Mouse (Mus musculus) cerebral cortex, adult 2 months (tissue): ENCODE data around the gene Snx25.

Source experiments
- WGBS: fragments of 180-500 bp; shearing (Covaris S2); methylation state at CpG from one replicate; pipeline ENCODE4 v1.1.7; 2018; 5-methylcytosine and 5-hydroxymethylcytosine counted together

The Snx25 gene

DNA sequence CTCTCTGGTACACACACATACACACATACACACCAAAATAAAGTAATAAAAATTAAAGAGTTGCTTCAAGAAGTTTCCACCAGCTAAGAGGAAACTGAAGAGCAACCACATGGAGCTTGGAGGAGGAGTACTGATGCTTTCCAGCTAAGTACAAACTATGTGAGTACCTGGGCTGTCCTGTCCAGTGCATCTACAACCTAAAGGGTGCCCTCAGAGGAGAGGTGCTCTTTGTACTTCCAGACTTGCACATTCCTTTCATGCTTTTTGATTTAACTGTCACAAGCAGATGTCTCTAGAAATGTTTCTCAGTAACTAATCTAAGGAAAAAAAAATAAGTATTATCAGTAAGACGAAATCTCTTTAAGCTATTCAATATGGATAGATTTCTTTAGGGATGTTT is 14.6 kb downstream of the Snx25 start:
- 72% methylated on average over 1 of the region's 1 CpGs for WGBS

- whole genome bisulfite sequencing: 96% methylated on average over 2 of the region's 2 CpGs
Observed at GRCm38 (mm10) chr8:46135546-46135945, 16.4 kb downstream of the Snx25 start.

DNA sequence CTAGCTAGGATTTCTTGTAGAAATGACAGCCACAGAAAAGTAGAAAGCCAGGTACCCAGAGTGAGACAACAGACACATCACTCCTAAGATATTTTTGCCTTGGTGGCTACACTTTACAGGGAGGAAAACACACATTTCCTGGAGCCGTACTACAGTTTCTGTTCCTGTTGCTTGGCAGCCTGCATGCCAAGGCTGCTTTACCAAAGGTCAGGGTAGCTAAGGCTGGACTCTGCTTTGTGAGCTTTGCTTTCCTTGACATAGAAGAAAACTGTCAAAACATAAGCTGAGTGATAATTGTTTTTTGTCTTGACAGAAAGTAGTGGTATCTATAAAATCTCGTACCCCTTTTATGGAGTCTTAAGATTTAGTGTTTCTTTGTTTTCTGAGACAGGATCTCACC is 21.5 kb downstream of the Snx25 start:
- 71% methylated on average over 2 of the region's 2 CpGs for WGBS

DNA sequence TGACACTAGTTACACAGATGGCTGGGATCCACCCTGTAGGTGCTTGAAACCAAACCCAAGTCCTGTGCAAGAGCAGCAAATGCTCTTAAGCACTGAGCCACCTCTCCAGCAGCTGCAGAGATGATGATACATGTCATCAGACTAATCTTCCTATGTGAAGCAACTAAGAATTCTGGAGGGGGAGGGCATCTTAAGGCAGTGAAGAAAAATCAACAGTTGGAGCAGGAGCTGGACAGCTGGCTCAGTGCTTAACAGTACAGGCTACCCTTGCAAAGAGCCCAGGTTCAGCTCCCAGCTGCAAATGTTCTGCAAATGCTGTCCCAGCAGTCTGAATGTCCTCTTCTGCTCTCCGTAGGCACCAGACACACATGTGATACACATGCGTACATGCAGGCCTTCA is 29.5 kb downstream of the Snx25 start:
- WGBS: 92% methylated on average over 2 of the region's 2 CpGs

DNA sequence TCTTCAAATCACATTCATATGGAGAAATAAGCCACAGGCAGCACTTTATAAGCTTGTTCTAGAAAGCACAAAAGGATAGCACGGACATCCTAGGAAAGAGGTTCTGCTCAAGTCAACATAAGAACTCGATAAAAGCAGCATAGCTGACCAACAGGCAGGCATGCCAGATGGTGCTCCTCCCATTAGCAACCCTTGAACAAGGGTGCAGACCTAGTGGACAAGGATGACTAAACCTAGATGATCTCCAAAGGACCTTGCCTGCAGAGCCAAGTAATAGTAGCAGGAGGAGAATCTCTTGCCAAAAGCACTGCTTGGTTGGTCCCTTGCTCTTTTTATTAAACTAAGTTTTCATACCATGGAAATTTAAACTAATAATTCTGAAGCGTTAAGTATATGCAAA is 32.8 kb downstream of the Snx25 start:
- WGBS: 94% methylated on average over 3 of the region's 3 CpGs

DNA sequence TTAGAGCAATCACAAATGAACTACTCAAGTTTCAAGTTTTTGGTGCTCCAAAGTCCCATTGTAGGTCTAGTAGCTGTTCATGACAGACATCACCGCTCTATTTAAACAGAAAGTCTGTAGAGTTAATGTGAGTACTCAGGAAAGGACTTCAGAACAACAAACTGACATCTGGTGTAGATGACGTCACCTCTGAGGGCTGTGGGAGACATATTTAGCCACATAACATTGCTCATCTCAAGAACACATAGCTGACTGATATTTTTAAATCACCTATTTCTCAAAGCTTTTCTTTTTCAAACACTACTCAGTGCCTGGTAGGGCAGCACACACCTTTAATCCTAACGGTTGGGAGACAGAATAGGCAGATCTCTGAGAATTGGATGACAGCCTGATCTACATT is 34.8 kb downstream of the Snx25 start:
- 54% methylated on average over 3 of the region's 3 CpGs for WGBS

DNA sequence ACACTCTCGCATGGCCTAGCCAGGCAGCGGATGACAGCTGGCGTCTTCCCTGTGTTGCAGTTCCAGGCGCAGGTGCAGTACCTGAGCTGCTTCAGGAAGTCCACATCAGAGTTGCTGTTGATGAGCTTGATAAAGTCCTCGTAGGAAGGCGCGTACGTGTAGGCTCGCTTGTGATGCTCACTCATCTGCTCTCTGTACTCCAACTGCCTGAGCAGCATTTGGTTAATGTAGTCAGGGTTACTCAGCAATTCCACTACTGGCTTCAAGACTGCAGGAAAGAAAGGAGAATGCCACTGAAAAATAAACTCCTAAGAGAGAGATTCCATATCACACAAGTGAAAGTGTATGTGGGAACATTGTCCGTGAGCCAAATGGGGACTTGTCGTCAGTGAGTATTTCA is 48.5 kb downstream of the Snx25 start:
- 74% methylated on average over 11 of the region's 11 CpGs for WGBS

DNA sequence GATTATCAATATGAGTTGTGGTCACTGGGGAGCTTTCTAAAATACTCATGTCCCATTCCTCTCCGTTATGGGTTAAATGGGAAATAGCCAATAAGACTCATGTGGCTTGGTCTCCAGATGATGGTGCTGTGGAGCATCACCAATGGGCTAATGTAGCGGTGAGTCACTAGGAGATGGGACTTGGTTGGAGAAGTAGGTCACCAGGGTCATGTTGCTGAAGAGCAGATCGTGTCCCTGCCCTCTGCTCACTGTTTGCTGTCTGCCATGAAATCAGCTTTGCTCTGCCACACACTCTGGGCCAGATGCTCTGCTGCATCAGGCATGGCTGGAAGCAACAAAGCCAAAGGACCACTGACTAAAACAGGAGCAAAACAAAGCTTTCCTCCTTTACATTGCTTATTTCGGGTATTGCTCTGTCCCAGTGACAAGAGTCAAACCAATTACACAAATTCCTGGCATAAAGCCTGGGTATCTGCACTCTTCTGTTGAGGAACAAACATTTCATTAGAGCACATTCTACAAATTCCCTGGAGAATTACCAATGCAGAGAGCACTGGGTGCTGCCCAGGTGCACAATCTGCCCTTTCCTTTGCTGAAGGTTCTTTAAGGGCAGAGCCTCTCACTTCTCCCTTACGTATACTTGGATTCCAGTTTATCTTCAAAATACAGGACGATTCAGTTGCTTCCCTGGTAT is 59.1 kb downstream of the Snx25 start:
- 81% methylated on average over 6 of the region's 6 CpGs for WGBS

- 79% methylated on average over 5 of the region's 5 CpGs for WGBS
Observed at GRCm38 (mm10) chr8:46083141-46083540, 68.8 kb downstream of the Snx25 start.

GRCm38 (mm10) chr8:46081030-46081429 is 70.9 kb downstream of the Snx25 start:
- 80% methylated on average over 2 of the region's 2 CpGs for WGBS

DNA sequence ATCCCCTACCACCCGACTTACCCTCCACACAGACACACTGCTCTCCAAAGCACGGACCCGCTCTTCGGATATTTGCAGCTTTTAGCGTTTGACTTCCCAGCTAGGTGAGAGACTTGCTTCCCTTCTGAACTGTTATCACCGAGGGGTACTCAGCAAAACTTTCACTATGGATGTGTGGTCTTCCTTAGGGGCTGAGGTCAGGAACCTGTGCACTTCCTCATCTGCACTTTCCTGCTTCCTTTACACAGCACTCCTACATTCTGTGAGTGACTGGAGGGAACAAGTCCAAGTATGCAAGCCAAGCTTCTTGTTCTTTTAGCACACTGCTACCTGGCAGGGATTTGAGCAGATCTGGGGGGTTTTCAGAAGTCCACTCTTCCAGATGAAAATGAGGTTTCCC is 73.1 kb downstream of the Snx25 start:
- WGBS: 88% methylated on average over 6 of the region's 6 CpGs

- WGBS: 89% methylated on average over 5 of the region's 5 CpGs
Observed at GRCm38 (mm10) chr8:46075223-46075622, 76.7 kb downstream of the Snx25 start.

GRCm38 (mm10) chr8:46073540-46074140 is 78.3 kb downstream of the Snx25 start:
- 78% methylated on average over 2 of the region's 2 CpGs for WGBS

DNA sequence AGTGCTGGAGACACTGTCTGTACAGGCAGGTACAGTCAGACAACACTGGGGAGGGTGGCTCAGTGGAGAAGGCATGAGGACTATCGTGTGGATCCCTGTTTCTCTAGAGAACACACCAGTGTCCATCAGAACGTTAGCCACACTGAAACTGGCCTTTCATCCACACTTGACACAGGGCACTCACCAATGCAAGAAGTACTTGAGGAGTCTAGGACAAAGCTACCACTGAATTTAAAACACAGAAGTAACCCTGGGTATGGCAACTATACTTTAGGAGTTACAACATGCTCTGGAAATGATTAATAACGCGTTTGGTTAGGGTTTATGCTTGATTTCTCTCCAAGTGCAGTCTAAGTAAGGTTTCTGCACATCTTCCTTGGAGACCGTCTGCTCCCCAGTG is 79.2 kb downstream of the Snx25 start:
- WGBS: 95% methylated on average over 5 of the region's 5 CpGs

DNA sequence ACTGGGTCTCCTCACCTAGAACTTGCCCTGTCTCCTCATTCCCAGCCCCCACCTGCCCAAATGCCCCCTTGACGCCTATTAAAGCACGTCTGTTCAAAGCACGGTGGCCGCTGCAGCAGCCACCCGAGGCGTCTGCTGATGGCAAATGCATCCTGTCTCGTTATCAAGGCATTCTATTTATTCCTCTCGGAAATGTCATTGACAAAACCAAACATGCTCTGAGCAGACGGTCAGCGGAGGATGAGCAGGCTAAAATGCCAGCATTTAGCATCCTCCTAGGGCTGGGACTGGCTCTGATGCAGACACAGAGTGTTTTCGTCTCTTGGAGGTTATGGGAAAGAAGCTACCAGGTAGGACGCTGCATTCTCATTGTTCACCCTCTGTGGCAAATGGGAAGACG is 111.7 kb downstream of the Snx25 start:
- 52% methylated on average over 13 of the region's 13 CpGs for WGBS

DNA sequence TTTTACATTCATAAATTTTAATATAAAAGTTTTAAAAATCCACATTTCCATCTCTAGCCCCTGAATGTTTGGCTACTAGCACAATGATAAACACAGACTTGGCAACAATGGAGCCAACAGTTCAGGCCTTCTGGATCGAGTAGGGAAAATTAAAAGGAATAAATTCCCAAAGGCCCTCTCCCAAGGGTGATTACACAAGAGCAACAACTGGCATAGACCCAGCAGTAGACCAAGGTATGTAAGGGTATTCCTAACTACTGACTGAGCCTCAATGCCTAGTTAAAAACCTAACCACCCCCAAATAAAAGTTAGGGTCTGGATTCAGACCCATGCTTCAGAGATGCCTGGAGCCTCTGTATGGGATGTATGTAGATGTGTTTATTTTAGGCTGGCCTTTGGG is 112.3 kb downstream of the Snx25 start:
- WGBS: 41% methylated on average over 1 of the region's 1 CpGs

GRCm38 (mm10) chr8:46036217-46036616 is 115.7 kb downstream of the Snx25 start:
- 91% methylated on average over 11 of the region's 11 CpGs for WGBS

DNA sequence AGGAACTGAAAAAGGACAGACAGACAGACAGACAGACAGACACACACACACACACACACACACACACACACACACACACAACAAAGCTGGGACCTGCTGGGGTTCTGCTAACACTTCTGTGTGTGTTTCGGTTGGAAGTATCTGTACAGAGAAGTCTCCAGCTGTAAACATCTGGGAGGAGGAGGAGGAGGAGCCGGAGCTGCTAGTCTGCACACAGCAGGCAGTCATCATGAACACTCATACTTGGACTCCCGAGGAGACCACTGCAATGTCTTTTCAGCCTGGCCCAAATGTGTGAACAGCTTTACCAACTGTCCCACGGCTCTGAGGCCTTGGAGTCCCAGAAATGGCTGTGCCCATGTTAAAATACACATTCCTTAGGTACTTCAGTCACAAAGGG is 127.6 kb downstream of the Snx25 start:
- 75% methylated on average over 4 of the region's 4 CpGs for WGBS

DNA sequence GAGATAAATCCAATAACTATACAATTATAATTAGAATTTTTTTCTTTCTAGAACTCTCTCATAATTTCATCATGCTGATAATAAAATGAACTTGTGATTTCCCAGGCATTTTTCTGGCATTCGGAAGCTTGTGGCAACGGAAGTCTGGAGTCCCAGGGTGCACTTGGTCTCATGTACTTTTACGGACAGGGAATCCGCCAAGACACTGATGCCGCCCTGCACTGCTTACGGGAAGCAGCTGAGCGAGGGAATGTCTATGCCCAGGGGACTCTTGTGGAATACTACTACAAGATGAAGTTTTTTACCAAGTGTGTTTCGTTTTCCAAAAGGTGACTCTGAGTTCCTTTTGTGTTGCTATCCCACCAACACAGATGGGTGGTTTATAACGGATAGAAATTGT is 129.2 kb downstream of the Snx25 start:
- 88% methylated on average over 9 of the region's 9 CpGs for WGBS

DNA sequence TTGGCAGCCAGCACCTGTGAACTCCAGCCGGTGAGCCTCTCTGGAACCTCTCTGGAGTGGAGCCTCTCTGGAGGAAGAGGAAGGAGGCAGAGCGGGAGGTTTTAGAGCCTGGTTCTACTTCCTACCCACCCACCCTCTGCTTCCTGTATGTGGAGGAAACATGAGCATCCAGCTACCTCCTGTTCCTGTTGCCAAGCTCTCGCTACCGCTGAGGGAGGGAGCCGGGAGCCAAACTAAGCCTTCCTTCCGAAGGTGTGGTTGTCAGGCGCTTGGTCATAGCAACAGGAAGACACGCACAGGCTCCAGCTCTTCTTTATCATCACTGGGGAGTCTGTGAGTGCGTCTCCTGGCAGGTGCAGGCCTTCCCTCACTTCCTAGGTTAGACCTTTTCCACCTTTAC is 129.8 kb downstream of the Snx25 start:
- WGBS: 60% methylated on average over 9 of the region's 9 CpGs

DNA sequence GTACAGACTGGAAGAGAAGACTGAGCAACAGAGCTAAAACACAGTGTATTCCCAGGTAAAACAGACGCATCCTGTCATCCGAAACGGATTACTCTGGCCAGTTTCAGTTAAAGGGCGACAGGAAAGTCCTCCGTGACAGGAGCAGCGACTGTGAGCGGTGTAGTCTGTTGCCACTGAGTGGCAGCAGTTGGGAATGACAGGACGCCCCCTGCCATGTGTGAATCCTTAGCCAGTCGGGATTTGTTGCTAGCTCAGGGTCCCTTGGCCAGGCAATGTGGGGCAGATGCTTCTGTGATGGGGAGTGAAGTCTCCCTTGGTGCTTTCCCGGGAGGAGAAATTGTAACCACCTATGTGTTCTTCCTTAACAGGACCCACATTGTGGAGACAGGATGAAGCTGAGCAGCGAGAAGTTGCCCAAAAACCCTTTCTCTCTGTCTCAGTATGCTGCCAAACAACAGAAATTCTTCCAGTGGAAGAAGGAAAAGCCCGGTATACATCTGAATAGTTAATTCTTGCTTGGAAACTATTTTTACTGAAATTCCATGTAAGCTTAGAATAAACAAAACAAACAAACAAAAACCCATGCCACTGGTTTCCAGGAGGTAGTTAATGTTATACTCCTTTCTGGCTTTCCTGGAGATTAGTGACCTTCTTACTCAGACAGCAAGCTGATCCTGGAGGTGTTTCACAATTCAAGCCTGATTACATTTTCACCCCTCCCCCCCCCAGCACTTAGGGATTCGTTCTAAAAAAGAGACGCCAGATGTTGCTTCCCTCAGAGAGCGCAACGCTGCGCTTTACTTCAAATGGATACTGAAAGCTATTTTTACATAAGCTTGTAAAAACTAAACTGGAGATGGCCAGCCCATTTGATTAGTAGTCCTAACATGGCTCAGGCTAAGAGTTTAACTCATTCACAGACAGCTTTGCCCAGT is 140.9 kb downstream of the Snx25 start:
- 6% methylated on average over 17 of the region's 17 CpGs for WGBS

DNA sequence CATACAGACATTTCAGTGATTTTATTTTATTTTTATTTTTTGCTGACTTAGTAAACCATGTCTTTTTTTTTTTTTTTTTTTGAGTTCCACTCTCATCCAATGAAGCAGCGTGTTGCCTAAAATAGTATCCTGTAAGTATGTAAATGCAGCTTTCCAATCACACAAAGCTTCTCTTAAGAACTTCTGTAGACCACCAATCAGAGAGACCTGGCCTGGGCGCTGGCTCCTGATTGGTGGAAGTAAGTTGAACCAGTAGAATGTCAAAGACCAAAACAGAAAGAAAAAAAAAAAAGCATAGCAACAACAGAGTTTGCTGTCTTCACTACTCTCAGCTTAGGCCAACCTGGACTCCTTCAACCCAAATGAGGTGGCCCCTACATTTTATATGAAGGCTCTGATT is 141.7 kb downstream of the Snx25 start:
- WGBS: 50% methylated on average over 2 of the region's 2 CpGs
